Mouse (Mus musculus) cortical plate, adult 2 months (tissue): ENCODE measurements around the gene Racgap1.

ENCODE experiments used
- CTCF ChIP-seq: fragments of 200-500 bp; IDR thresholded peaks from 2 replicates; pipeline ENCODE4 v1.5.1; 2011; ENCODE audit warnings: mild to moderate bottlenecking, control low read depth, low read length; ENCODE audit not compliant: insufficient read depth; ENCODE audit errors: extremely low read depth
- POLR2A ChIP-seq: fragments of 200-500 bp; IDR thresholded peaks from 2 replicates; pipeline ENCODE4 v1.6.1; 2011; ENCODE audit warnings: mild to moderate bottlenecking, low read length, control low read depth; ENCODE audit not compliant: insufficient read depth; ENCODE audit errors: extremely low read depth

- TF ChIP-seq POLR2A: no peak
- peak; percentile 97 for TF ChIP-seq CTCF
Observed at GRCm38 (mm10) chr15:99596056-99596687, 55.3 kb downstream of the Racgap1 start.
